Mouse (Mus musculus): Measurements from ENCODE around the gene Bricd5.

DNA sequence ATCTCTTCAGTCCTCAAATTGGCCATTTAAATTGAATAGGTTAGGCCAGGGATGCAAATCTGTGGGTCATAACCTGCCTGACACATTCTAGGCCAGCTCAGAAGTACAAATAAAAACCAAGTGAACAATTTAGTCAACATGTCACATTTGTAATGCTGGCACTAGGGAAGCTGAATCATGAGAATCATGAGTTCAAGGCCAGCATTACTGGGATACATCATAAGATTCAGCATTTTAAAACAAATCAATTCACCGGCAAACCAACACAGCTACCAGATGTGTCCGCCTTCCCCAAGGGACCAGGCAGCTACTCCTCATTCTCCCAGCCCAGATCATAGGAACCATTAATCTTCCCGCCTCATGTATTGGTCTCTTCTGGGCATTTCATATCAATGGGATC is 9.8 kb downstream of the Bricd5 start:
- TF ChIP-seq CTCF (IDR thresholded peaks at IDR 0.05; ENCODE audit: low read depth, low read length) (no peak), POLR2AphosphoS5 (IDR thresholded peaks at IDR 0.05; ENCODE audit: insufficient replicate concordance, low read depth, low read length) (no peak), TAL1 (conservative IDR thresholded peaks at IDR 0.05; ENCODE audit: low read depth, low read length) (no peak), GATA1 (IDR thresholded peaks at IDR 0.05; ENCODE audit: borderline replicate concordance, low read length) (no peak)

Measured in G1E (cell line).